Mouse (Mus musculus) thymus, adult 2 months (tissue): ENCODE results near the gene Acsl6. TPM values are rescaled to one million over a fixed set of nuclear protein-coding genes. Genes with fewer than 3 reads are reported as not detected.
A peak's percentile ranks its signal among the peaks of the same experiment; 100 is the strongest.

ENCODE experiments used
- DNase-seq: peaks from one replicate; pipeline ENCODE4 v3.0.0; 2021
- H3K27ac ChIP-seq: fragments of 200-500 bp; 2 replicates; pipeline ENCODE4 v1.5.1; 2012; ENCODE audit warnings: low read length, control low read depth; ENCODE audit not compliant: control insufficient read depth, insufficient read depth
- H3K27me3 ChIP-seq: fragments of 200-500 bp; 2 replicates; pipeline ENCODE4 v1.6.1; 2012; ENCODE audit warnings: mild to moderate bottlenecking, low read length, moderate library complexity, mixed read lengths; ENCODE audit not compliant: control insufficient read depth, insufficient read depth
- H3K36me3 ChIP-seq: fragments of 200-500 bp; 2 replicates; pipeline ENCODE4 v1.6.1; 2012; ENCODE audit warnings: mild to moderate bottlenecking, low read length, moderate library complexity; ENCODE audit not compliant: control insufficient read depth, insufficient read depth
- H3K4me1 ChIP-seq: fragments of 200-500 bp; replicated peaks from 2 replicates; pipeline ENCODE4 v1.6.1; 2012; ENCODE audit warnings: low read length; ENCODE audit not compliant: control insufficient read depth, insufficient read depth
- H3K4me3 ChIP-seq: fragments of 200-500 bp; 2 replicates; pipeline ENCODE4 v1.5.1; 2012; ENCODE audit warnings: mild to moderate bottlenecking, low read length, control low read depth, moderate library complexity; ENCODE audit not compliant: control insufficient read depth, insufficient read depth
- CTCF ChIP-seq: fragments of 200-500 bp; IDR thresholded peaks from 2 replicates; pipeline ENCODE4 v1.5.1; 2012; ENCODE audit warnings: mild to moderate bottlenecking, control low read depth, low read length, moderate library complexity, borderline replicate concordance; ENCODE audit not compliant: control insufficient read depth, poor library complexity, insufficient read depth; ENCODE audit errors: extremely low read depth
- POLR2A ChIP-seq: fragments of 200-500 bp; IDR thresholded peaks from 2 replicates; pipeline ENCODE4 v1.6.1; 2012; ENCODE audit warnings: mild to moderate bottlenecking, low read length, control low read depth, moderate library complexity; ENCODE audit not compliant: control insufficient read depth, poor library complexity, insufficient read depth; ENCODE audit errors: extremely low read depth
- WGBS: fragments of 180-500 bp; shearing (Covaris S2); methylation state at CpG from one replicate; pipeline ENCODE4 v1.1.7; 2018; 5-methylcytosine and 5-hydroxymethylcytosine counted together
- polyA plus RNA-seq: library from polyadenylated mRNA; depleted of rRNA; stranded (reverse); fragments of >200 nt; gene quantifications from 2 replicates; pipeline ENCODE4 v1.2.3, GENCODE M21; 2012; rRNA removed

The Acsl6 gene
- polyA plus RNA-seq, result 0.27 and 0.40 TPM in 2 replicates

DNA sequence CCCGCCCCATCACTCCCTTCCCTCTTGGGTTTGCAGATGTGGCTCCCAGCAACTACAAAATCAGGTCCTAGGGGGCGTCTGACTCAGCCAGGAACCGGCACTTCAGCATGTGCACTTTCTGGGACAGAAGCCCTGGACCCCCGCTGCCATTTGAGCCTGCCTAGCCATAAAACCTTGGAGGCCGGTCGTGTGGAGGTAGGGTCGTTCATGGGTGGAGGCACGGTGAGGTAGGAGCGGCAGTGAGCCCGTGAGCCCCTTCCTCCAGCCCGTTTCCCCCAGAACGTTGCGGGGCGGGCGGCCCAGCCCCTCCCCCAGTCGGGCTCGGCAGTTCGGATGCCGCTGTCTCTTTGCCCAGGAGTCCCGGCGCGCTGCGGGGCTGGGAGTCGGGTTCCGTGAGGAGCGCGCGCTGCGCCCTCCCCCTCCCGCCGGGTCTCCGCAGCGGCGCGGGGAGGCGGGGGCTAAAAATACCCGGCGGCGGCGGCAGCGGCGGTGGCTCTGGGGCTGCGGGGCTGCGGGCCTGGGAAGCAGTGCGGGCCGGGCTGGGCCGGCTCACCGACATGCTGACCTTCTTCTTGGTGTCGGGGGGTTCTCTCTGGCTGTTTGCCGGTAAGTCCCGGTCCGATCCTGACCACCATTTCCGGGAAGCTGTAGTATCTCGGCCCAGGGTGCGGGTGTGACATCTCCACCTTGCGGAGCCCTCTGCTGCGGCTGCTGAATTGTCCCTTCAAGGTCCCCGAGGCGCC is at the start of gene Acsl6:
Acsl6 (plus strand) TSS at position 71 of the 743 bp plus-strand sequence.
- peak within 1 kb of the TSS; percentile 1; the same call in 1 of the 2 replicates for H3K4me3 ChIP-seq
- no peaks in the 10 kb centered on the region for H3K36me3 ChIP-seq
- peaks cover 5% of the 10 kb centered on the region; the same call in 1 of the 2 replicates for H3K27me3 ChIP-seq
- H3K4me1 ChIP-seq, result peaks cover 7% of the 10 kb centered on the region; the same call in 1 of the 2 replicates
- DNase-seq, result no peak
- no peak within 1 kb of the TSS for H3K27ac ChIP-seq
- TF ChIP-seq POLR2A (no peak), CTCF (0 out of 2 replicates have a peak, but pooled peaks have one; percentile 20)
- 3% methylated on average over 59 of the region's 59 CpGs for WGBS

DNA sequence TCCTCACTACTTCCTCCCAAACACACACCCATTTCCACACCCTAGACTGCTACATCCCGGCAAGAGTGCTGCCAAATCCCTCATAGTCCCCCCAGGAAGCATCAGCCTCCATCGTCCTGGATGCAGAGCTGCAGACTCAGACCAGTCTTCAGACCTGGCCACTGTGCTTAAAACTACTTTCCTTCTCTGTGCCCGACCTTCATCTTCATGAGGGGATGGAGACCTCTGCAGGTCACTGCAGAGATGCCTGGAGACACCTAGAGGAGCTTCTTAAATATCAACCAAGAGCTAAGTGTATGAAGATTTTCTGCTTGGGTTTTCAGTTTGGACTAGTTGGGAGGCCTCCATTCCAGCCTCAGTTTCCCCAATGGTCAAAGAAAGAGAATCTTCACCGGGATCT is 49.5 kb upstream of the Acsl6 start:
- Histone ChIP-seq H3K36me3 (no peaks in the 10 kb centered on the region), H3K4me3 (no peak overlapping the region), H3K27me3 (no peaks in the 10 kb centered on the region), H3K4me1 (peaks cover 3% of the 10 kb centered on the region), H3K27ac (no peak overlapping the region)
- TF ChIP-seq POLR2A (no peak), CTCF (no peak)
- DNase-seq, result peak; percentile 24
- WGBS, result 27% methylated on average over 4 of the region's 4 CpGs

DNA sequence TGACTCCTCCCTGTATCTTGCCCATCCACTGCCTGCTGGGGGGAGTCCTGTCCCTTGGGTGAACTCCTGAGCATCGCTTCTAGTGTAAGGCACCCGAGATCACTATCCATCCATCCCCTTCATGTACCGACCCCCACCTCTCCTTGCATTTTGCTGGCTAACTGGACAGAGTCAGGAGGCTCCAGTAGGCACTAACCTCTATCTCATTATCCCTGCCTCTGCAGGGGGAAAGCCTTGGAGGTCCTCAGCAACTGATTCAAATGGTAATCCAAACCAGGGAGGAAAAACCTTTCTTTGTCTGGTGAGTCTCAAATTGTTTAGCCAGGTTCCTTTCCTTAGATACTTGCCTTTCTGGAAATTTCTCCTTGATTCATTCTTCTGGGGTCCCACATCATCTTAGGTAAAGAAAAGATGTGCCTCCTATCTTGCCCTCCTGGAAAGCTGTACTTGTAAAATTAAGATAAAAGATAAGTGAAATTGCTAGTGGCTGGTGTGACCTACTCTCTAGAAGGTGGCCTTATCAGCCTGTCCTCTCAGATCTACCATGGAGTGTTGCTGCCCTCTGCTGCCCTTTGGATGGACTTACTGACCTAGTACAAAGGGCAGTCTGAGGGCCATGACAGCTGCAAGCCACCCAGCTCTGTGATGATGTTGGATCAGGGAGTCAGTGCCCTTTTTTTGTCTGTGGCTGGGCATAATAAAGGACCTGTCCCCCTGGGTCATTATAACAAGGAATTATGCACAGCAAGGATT is 46.8 kb upstream of the Acsl6 start:
- no peak for TF ChIP-seq CTCF
- no peak for TF ChIP-seq POLR2A
- H3K4me3 ChIP-seq, result no peak overlapping the region
- H3K27me3 ChIP-seq, result no peaks in the 10 kb centered on the region
- H3K36me3 ChIP-seq, result no peaks in the 10 kb centered on the region
- 82% methylated on average over 3 of the region's 3 CpGs for WGBS
- peak; percentile 69 for DNase-seq
- H3K27ac ChIP-seq, result no peak overlapping the region
- no peaks in the 10 kb centered on the region for H3K4me1 ChIP-seq

DNA sequence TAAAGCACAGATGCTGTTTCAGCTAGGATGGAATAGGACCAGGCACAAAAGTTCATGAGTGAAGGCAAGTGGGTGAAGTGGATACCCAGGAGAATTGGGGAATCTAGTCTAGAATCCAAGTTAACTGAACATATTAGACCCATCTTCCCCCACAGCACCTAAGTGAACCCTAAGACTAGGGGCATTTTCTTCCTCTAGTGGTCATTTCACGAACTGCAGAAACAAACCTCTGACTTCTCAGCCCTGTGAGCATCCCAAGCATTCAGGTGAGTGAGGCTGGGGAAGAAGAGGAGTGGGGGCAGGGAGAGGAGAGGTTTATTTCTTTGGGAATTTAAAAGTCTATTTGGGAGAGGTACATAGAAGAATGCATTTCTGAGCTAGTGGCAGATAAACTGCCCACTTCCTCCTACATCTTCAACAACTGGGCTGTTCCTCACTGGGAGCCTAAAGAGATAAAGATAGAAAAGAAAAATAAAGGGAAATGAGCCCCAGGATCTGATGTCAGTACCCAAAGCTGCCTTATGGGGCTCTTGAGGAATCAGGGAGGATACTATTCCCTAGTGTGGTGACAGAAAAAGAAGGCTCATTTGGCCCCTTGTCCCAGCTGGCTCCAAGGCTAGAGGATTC is 40.1 kb upstream of the Acsl6 start:
- no peak overlapping the region for H3K27ac ChIP-seq
- H3K36me3 ChIP-seq, result no peaks in the 10 kb centered on the region
- no peak overlapping the region for H3K4me3 ChIP-seq
- no peaks in the 10 kb centered on the region for H3K4me1 ChIP-seq
- 18% methylated on average over 1 of the region's 1 CpGs for WGBS
- no peaks in the 10 kb centered on the region for H3K27me3 ChIP-seq
- no peak for DNase-seq
- TF ChIP-seq CTCF (no peak), POLR2A (no peak)

DNA sequence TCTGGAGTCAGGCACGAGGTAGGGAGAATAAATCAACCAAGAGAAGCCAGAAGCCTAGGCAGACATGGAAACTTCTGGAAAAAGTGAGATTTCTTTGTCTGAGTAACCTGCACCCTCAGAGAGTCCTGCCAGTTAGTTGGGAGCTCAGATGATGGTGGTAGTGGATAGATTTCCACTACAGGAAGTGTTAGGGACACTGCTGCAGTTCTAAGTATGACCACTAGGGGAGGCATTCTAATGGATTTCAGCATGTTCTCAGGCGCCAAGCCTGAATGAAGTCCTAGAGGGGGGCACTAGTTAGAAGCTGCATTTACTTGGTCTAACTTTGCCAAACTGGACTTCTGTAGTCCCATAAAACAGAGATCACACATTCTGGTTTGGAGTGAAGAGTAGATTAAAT is 39.1 kb upstream of the Acsl6 start:
- H3K36me3 ChIP-seq, result no peaks in the 10 kb centered on the region
- no peak for TF ChIP-seq CTCF
- TF ChIP-seq POLR2A, result no peak
- H3K27ac ChIP-seq, result no peak overlapping the region
- WGBS, result 45% methylated on average over 2 of the region's 2 CpGs
- no peaks in the 10 kb centered on the region for H3K27me3 ChIP-seq
- no peak overlapping the region for H3K4me3 ChIP-seq
- peak; percentile 64 for DNase-seq
- no peaks in the 10 kb centered on the region for H3K4me1 ChIP-seq

DNA sequence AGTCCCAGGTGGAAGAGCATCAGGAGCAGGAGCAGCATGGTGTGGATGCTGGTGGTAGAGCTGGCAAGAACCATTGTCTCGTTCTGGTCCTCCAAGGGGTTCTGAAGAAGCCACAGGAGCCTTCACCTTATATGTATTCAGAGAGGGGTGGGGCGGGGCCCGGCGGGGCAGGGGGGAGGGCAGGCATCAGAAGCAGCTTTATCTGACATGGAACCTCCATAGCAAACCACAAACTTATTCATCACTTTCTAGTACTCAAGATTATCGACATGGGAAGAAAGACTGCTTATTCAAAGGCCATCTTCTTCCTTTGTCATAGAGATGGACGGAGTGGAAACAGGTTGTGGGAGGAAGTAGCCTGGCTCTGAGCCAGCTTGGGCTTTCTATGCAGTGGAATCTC is 36.4 kb upstream of the Acsl6 start, which contains the start of gene Il3:
Il3 (minus strand) TSS at position 101 of the 400 bp plus-strand sequence.
- H3K36me3 ChIP-seq, result no peaks in the 10 kb centered on the region
- H3K4me3 ChIP-seq, result no peak within 1 kb of the TSS
- no peak for DNase-seq
- no peaks in the 10 kb centered on the region for H3K4me1 ChIP-seq
- WGBS, result 73% methylated on average over 6 of the region's 6 CpGs
- TF ChIP-seq CTCF (no peak), POLR2A (no peak)
- no peak within 1 kb of the TSS for H3K27ac ChIP-seq
- no peaks in the 10 kb centered on the region for H3K27me3 ChIP-seq
